Mouse (Mus musculus) bone marrow macrophage, adult 2 months (primary cell): ENCODE results near the gene Susd6.

Experiments
- CTCF ChIP-seq: IDR thresholded peaks from 2 replicates; pipeline ENCODE4 v1.5.1; 2012; ENCODE audit warnings: low read depth, mild to moderate bottlenecking, low read length, moderate library complexity
- POLR2A ChIP-seq: IDR thresholded peaks from 2 replicates; pipeline ENCODE4 v1.6.1; 2012; ENCODE audit warnings: mild to moderate bottlenecking, low read depth, low read length, borderline replicate concordance

DNA sequence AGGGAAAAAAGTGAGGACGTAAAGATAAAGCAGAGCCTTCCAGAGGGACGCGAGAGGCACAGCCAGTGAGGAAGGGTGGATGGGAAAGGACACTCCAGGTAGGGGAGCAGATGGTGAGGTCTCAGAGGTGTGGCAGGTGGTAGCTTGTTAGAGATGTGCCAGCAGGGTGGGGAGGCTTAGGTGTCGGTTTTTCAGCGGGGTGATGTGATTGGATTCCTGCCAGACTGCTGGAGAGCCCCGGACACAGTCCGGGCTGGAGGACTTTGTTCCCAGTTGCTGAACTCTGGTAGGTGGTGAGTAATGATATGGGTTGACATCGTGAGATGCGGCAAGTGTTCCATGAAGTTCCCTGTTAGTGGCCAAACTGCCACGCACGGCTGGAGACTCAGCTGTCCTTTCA lies 2.7 kb upstream of the Susd6 start:
- TF ChIP-seq CTCF (no peak), POLR2A (no peak)
